Mouse (Mus musculus) liver, adult (tissue): ENCODE measurements around the gene Nudt14.

Source experiments
- GATA4 ChIP-seq: IDR thresholded peaks from 2 replicates; pipeline ENCODE4 v1.6.1; 2014; ENCODE audit warnings: mild to moderate bottlenecking, low read length; ENCODE audit not compliant: insufficient replicate concordance

The Nudt14 gene

GRCm38 (mm10) chr12:112929562-112930352 lies 12.2 kb downstream of the Nudt14 start, which contains the start of gene Jag2:
Gene Jag2, minus strand, starts transcription at chr12:112929776.
- TF ChIP-seq GATA4 = no peak

- TF ChIP-seq GATA4 = no peak
Measured at GRCm38 (mm10) chr12:112928401-112929241, 13.3 kb downstream of the Nudt14 start.

- no peak for TF ChIP-seq GATA4
Measured at GRCm38 (mm10) chr12:112927265-112927664, 14.7 kb downstream of the Nudt14 start.

- no peak for TF ChIP-seq GATA4
Measured at GRCm38 (mm10) chr12:112925950-112926349, 16.0 kb downstream of the Nudt14 start.

- TF ChIP-seq GATA4 = no peak
Measured at GRCm38 (mm10) chr12:112922541-112922940, 19.4 kb downstream of the Nudt14 start.

GRCm38 (mm10) chr12:112921518-112921917 lies 20.4 kb downstream of the Nudt14 start:
- no peak for TF ChIP-seq GATA4

- no peak for TF ChIP-seq GATA4
Measured at GRCm38 (mm10) chr12:112917906-112918305, 24.0 kb downstream of the Nudt14 start.

GRCm38 (mm10) chr12:112917486-112917885 lies 24.4 kb downstream of the Nudt14 start:
- no peak for TF ChIP-seq GATA4

- no peak for TF ChIP-seq GATA4
Measured at GRCm38 (mm10) chr12:112916698-112917400, 25.1 kb downstream of the Nudt14 start.

GRCm38 (mm10) chr12:112915587-112915986 lies 26.3 kb downstream of the Nudt14 start:
- TF ChIP-seq GATA4 = no peak

- TF ChIP-seq GATA4 = no peak
Measured at GRCm38 (mm10) chr12:112914527-112914926, 27.4 kb downstream of the Nudt14 start.

- TF ChIP-seq GATA4 = no peak
Measured at GRCm38 (mm10) chr12:112912951-112913745, 28.8 kb downstream of the Nudt14 start.

- no peak for TF ChIP-seq GATA4
Measured at GRCm38 (mm10) chr12:112911701-112912100, 30.2 kb downstream of the Nudt14 start.

GRCm38 (mm10) chr12:112908991-112909390 lies 32.9 kb downstream of the Nudt14 start:
- no peak for TF ChIP-seq GATA4

GRCm38 (mm10) chr12:112905001-112905400 lies 36.9 kb downstream of the Nudt14 start:
- TF ChIP-seq GATA4 = no peak
